Mouse (Mus musculus): ENCODE measurements around the gene Ice2. TPM values are rescaled to one million over a fixed set of nuclear protein-coding genes. Genes with fewer than 3 reads are reported as not detected.

The Ice2 gene
- polyA plus RNA-seq, 1 experiment, result 1.6 TPM

DNA sequence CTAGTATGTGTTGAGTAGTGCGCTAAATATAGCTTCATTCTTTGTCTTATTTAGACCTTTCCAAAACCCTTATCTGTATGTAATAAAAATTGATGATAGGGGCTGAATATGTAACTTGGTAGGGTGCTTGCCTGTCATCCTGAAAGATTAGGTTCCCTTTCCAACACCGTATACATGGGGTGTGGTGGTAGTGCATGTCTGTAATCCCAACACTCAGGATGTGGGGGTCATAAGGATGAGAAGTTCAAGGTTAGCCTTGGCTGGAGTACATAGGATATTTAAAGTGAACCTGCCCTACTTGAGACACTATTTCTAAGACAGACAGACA, 310 bp upstream of the Ice2 start:
- DNase-seq (ENCODE audit: low read depth, low spot score), result no peak
- 27% methylated on average over 2 of the region's 2 CpGs for WGBS

DNA sequence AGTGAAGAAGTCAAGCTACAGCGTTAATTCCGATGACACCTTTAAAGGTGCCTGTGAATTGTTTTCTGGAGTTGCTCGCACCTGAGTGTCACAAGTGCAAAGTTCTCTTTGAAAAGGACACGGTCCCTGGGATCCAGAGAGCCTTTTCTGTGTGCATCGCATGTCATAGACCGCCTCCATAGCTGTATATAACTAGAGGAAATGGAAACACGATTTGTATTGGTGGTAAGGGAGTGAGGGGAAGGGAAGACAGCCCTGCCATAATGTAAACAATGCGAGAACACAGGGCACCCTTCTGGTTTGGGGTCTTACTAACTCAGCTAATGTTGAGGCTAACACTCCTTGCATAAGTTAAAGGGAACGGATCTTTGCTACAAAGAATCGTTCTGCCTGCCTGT, 746 bp downstream of the Ice2 start:
- no peak for DNase-seq (ENCODE audit: low read depth, low spot score)
- WGBS, result 5% methylated on average over 10 of the region's 10 CpGs

DNA sequence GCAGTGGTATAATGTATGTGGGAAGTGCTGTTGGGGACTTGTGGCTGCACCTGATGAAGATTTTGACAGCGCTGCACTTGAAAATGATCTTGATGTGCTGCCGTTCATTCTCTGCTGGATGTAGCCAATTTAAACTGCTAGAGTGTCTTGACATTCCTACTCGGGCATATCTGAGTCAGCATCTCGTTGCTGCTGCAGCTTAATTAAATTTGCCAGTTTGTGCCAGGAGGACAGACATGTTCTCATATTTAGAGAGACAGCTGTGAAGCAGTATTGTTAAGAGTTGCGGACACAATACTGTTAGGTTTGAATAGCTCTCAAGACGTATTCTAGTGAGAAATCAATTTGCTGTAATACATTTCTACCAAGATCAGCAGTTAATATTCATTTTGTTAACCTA, 7.0 kb downstream of the Ice2 start:
- WGBS, result 86% methylated on average over 6 of the region's 6 CpGs
- DNase-seq (ENCODE audit: low read depth, low spot score), result no peak

GRCm38 (mm10) chr9:69419476-69419875, 21.8 kb downstream of the Ice2 start:
- 100% methylated on average over 1 of the region's 1 CpGs for WGBS
- DNase-seq (ENCODE audit: low read depth, low spot score), result no peak

DNA sequence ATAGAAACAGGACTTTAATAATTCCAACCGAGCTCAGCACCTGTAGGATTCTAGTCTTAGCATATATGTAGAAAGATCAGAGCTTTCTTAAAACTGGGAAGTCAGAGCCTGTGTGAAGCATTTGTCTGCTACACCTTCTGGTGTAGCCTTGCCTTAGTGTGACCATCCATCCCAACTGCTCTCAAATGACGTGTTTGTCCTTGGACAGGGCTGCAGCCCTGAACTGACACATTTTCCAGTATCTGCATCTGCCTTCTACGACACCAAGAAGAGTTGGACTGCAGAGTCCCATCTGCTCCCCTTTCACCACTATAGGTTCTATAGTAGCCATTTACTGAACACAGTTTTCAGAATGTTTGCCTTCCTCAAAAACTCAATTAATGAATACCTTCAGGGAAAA, 32.8 kb downstream of the Ice2 start:
- WGBS, result 89% methylated on average over 3 of the region's 3 CpGs

GRCm38 (mm10) chr9:69431863-69432555, 34.3 kb downstream of the Ice2 start:
- 80% methylated on average over 6 of the region's 6 CpGs for WGBS
- DNase-seq (ENCODE audit: low read depth, low spot score), result no peak

More for the DNA sequence above, 32.8 kb downstream of the Ice2 start:
- no peak for DNase-seq (ENCODE audit: low read depth, low spot score)

DNA sequence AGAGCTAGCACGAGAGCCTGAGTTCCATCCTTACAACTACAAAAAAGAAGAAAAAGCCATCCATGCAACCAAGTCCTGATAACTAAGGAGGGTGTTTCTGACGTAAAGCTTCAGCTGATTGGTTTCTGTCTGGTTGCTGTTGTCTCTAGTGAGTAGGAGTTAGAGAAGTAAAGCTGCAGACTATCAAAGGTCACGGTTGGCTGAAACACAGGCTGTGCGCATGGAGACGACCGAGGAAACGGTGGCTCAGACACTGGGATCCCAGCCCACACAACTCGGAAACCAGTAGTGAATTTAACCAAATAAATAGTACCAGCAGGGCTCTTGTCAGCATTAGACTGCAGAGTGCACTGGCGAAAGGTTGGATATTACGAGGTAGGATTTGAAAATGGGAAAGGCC, 37.5 kb downstream of the Ice2 start:
- no peak for DNase-seq (ENCODE audit: low read depth, low spot score)
- 49% methylated on average over 10 of the region's 10 CpGs for WGBS

GRCm38 (mm10) chr9:69435662-69436061, 38.0 kb downstream of the Ice2 start:
- no peak for DNase-seq (ENCODE audit: low read depth, low spot score)

GRCm38 (mm10) chr9:69439805-69440357, 42.2 kb downstream of the Ice2 start:
- WGBS, result 37% methylated on average over 7 of the region's 7 CpGs
- DNase-seq (ENCODE audit: low read depth, low spot score), result no peak

- 15% methylated on average over 6 of the region's 6 CpGs for WGBS
- no peak for DNase-seq (ENCODE audit: low read depth, low spot score)
Measured at GRCm38 (mm10) chr9:69442471-69443038, 44.8 kb downstream of the Ice2 start.

DNA sequence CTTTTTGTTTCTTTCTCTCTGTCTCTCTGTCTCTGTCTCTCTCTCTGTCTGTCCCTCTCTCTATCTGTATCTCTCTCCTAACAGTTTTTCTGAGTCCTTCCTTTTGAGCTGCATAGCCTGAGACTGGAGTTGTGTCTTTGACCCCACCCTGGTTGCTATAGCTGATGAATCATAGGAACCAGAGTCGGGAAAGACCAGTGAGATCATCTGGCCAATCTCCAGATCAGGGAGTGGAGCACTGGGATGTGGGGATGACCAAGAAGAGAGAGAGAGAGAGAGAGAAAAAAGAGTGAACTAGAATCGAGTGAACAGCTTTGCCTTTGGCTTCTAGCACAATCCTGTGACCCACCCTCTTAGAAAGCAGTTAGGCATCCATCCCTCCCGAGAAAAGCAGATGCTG, 45.5 kb downstream of the Ice2 start:
- peak; percentile 90 for DNase-seq (ENCODE audit: low read depth, low spot score)
- 6% methylated on average over 3 of the region's 3 CpGs for WGBS

DNA sequence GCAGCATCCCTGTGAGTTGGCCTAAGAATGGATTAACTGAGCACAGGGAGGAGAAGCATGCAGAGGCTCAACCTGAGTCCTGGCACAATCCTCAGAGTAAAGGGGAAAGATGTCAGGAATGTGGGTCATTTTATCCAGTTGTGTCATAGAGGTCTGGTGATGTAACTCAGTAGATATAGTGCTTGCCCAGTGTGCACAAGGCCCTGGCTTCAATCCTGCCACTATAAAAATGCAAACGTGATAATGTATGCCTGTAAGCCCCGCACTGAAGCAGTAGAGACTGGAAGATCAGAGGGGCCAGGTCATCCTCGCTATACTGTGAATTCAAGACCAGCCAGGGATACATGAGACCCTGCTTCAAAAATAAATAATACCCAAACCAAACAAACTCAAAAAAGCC, 51.1 kb downstream of the Ice2 start:
- DNase-seq (ENCODE audit: low read depth, low spot score), result no peak

DNA sequence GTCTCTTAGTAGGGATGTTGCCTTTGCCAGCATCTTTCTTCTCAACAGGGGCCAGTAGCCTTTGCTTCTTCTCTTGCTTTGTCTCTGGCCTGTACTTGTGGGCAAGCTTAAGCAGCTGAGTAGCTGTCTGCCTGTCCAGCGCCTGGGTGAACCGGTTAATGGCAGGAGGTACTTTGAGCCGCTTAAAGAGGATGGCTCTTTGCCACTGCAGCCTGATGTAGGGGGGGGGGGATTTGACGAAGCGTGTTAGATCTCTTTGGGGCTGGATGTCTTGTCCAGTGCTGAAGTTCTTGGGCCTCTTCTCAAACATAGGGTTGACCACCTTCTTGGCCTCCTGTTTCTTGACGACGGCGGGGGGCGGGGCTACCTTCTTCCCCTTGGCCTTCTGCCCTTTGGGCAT, 52.9 kb downstream of the Ice2 start:
- WGBS, result 82% methylated on average over 9 of the region's 9 CpGs
- DNase-seq (ENCODE audit: low read depth, low spot score), result no peak

More for the DNA sequence above, 51.1 kb downstream of the Ice2 start:
- 69% methylated on average over 3 of the region's 3 CpGs for WGBS

DNA sequence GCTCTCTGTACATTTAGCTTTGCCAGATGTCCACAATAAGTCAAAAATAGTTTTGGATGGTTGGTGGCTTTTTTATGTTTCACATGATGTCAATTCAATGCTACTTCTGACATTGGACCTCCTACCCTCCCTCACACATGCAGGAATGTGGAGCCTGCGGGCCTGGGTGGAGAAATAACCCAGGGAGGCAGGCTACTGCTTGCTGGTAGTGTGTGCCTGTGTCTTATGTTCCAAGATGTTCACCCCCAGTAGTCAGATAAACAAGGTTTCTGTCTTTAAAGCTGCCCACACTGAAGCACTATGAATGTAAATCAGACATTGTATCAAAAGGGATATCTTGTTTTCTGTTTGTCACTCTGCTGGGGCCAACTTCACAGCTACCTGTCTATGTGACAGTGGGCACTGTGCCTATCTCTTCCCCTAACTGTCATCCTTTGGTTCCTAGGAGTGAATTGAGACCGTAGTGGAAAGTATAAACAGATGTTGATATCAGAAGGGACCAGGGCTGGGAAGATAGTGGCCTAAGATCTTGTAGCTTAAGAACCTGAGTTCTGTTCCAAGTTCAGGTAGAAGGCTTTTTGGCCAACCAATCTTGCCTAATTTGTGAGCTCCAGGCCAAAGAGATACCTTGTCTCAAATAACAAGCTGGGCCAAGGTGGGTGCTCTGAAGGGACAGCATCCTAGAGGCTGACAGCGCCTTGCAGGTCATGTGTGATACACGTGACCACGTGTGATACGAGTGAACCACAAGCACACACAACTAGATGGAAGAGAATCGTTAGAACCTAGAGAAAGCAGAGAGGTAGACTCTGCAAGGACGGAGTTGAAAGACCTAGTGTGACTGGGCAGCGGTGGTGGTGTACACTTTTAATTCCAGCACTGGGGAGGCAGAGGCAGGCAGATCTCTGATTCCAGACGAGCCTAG, 54.4 kb downstream of the Ice2 start:
- 93% methylated on average over 10 of the region's 10 CpGs for WGBS
- DNase-seq (ENCODE audit: low read depth, low spot score), result no peak

DNA sequence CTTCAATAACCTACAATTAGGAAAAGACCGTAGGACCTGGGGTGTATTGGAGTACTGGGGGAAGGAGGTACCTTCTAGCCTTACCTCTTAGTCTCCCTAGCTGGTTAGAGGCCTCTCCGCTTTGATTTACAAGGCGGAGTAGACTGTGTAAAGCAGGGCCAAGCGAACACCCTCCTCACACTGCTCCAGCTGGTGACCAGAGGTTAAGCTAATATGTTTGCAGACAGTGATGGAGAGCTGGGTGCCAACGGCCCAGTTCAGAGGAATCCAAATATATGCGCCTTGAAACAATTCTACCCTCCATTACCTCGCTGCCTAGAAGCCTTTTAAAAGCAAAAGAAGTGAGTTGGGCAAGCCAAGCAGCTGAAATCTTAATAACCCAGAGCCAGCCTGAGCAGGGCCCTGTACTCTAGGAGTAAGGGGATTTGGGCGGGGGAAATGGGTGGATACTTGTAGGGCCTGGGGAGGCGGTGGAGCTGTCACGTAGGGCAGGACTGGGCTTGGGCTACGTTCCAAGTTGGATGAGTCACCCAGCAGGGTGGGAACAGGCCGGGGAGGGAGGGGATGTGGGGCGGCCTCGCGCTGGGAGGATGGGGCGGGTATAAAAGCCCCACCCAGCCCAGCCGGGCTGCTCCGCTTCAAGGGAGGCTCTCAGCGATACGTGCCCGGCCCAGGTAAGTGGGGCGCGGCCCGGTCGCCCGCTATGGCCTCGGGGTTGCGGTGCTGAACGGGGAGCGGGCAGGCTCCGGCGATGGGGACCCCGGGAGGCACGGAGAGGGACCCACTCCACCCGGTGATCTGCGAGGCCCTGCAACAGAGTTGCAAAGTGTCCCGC, 55.6 kb downstream of the Ice2 start, which contains the start of gene Anxa2:
TSS of gene Anxa2 (plus strand) at position 555 of the 835 bp plus-strand sequence.
- DNase-seq (ENCODE audit: low read depth, low spot score), result peak; percentile 96
- WGBS, result 5% methylated on average over 37 of the region's 37 CpGs

DNA sequence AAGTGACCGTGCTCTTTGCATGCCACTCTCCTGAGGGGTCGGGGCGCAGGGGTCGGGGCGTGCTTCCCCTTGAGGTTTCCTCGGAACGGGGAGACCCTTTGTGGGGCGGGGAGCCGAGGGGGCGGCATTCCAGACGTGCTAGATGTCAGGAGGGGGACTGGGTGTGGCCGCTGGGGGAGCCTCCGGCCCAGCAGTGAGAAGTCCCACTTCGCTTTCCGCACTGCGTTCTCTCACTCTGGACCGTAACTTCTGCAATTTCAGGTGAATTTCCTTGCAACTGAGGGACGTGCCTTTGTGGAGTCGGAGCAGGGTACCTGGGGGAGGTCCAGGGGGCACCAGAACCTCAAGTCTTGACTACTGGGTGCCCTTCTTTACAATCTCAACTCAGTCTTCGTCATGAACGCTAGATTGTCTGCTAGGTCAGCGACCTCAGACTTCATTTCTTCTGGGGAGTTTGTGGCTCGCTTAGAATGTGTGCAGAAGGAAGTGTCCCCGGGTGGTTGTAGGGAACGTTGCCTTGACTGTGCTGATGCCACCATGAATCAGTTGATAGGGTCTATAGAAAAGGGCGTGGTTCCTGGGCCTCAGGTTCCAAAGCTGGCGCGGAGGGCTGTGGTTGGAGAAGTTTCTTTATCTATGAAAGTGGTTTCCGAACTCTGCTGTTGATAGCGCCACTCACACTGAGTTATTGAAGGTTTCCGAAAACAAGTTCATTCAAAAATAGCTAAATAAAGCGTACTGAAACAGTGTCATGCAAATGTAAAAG, 56.4 kb downstream of the Ice2 start:
- DNase-seq (ENCODE audit: low read depth, low spot score), result no peak
- 5% methylated on average over 32 of the region's 32 CpGs for WGBS

DNA sequence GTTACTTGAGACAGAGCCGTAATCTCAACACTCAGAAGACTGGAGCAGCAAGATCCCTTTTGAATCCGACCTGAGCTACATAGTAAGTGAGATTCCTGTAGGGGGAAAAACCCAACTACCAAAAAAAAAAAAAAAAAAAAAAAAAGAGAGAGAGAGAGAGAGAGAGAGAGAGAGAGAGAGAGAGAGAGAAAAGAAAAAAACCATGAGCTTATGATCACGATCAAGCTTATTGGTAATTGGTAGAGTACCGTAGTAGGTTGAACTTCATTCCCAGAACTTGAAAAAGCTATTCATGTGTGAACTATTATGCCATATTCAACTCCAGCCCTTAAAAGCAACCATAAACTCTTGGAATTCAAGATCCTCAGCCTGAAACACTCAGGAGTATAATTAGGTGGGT, 57.0 kb downstream of the Ice2 start:
- no peak for DNase-seq (ENCODE audit: low read depth, low spot score)
- 24% methylated on average over 4 of the region's 4 CpGs for WGBS

GRCm38 (mm10) chr9:69455391-69455790, 57.7 kb downstream of the Ice2 start:
- WGBS, result 12% methylated on average over 4 of the region's 4 CpGs
- DNase-seq (ENCODE audit: low read depth, low spot score), result no peak

Data from large intestine, adult 2 months (tissue).